Mouse (Mus musculus): ENCODE measurements at regions not wholly inside any gene's neighbourhood (a gene's known extent, or its start where the extent isn't known, plus 50 kb on each side); places are given as distances from the start of the nearest gene placed in this dataset.

DNA sequence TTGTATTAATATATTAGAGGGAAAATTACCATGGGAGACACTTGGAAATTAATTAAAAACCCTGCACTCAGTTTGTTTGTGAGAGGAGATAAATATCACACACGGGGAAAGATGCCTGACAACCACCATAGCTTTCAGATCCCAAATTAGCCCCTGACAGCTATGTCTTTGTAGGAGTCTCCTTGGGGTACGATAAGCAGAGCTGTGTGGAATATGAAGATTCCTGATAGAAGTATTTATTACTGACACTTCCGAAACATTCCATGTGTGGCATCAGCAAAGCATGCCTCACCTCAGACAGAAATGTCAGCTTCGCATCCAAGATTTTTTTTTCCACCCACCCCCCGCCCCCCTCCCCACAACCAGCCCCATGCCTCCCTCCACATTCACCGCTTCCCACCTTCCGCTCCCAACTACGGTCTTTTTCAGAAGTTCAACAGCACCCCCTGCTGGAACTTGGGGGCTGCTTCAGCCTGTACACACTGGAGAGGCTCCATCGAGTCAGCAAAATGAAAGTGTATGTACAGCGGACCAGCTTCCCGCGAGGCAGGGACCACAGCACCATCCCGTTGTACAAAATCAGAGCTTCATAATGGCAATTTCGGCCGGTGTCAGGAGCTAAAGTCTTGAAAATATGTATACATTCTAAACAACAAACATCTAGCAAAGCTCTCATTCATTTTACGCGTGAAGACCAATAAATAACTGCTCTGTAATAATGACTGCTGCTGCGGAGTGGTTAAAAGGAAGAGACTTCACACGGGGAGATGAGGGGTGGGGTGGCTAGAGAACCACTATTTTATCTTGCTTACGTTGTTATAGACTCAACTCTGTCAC, 66.7 kb downstream of the Rwdd3 start:
- ATAC-seq (ENCODE audit: extremely low read depth, insufficient number of reproducible peaks, low FRiP score, poor library complexity, severe bottlenecking), result 0 out of 2 replicates have a peak, but pooled peaks have one; percentile 39

DNA sequence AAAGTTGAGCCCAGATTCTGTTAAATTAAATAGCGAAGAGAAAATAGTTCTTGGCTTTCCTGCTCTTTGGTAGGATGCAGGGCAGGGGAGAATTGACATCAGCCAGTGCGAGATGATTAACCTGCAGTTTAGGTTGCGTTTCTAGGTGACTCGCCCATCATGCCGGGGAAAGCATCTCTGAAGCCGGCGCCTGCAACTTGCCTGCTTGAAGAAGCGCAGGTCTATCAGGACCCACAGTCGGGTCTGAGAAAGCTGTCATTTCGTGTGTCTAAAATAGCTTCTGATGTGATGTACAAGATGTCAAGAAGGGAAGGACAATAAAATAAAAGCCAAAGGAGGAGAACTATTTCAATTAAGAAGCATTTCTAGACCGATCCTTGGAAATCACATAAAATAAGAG, 68.6 kb downstream of the Rwdd3 start:
- ATAC-seq (ENCODE audit: extremely low read depth, insufficient number of reproducible peaks, low FRiP score, poor library complexity, severe bottlenecking), result no peak

DNA sequence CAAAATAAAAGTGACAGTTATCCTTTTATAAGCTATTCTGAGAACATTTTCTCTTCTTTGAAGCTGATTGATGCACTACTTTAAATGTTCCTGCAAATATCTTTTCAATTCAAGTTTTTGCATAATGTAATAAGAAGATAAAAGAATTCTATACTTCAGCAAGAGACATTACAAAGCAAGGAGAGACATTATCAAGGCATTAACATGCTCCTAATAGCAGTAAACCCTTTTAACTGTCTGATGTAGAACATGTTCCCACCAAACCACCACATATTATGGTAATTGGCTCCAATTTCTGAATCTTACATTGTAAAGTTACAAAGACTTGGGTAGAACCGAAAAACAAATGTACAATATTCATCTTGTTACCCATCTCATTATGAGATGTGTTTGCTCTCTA, 69.4 kb downstream of the Rwdd3 start:
- ATAC-seq (ENCODE audit: extremely low read depth, insufficient number of reproducible peaks, low FRiP score, poor library complexity, severe bottlenecking), result no peak

DNA sequence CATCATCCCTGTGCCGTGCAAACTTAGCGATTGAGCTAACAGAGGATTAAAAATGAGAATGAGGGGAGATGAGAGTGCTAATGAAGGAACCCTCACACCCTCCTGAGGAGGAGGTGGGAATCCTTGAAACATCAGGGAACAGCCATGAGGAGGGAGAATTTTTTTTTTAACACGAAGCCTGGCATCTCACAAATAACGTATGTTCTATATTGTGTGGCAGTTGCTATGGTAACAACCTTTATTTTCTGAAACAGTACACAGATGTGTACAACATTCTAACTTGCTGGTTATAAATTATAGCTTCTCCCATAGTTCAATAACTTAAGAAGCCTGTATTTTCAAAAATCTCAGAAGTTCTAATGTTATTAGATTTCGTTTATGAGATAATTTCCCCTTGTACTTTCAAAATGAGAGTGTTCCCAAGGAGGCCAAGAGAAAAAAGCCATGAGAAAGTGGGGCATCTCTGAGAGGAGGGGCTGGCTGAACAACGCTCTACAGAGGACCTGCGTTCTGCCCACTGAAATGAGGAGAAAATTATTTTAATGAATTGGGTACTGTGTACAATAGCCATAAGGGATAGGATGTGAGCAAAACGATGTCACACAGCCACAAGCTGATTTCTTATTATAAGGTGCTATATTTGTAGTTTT, 71.2 kb downstream of the Rwdd3 start:
- ATAC-seq (ENCODE audit: extremely low read depth, insufficient number of reproducible peaks, low FRiP score, poor library complexity, severe bottlenecking), result no peak

DNA sequence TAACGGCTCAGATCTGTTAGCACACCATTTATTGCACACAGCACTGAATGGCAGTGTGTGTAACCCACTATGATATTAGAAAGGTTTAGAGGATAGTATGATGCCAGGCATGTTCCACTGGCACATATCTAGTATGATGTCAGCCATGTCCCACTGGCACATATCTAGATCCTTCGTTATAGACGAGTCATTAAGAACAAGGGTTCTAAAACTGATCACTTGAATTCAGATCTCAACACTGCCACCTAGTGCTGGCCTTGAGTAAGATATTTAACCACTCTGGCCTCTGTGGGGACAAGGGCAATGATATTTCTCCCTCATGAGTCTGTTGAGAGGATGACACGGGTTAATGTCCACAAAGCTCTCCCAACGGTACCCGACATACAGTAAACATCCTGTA, 78.0 kb downstream of the Rwdd3 start:
- ATAC-seq (ENCODE audit: extremely low read depth, insufficient number of reproducible peaks, low FRiP score, poor library complexity, severe bottlenecking), result no peak

DNA sequence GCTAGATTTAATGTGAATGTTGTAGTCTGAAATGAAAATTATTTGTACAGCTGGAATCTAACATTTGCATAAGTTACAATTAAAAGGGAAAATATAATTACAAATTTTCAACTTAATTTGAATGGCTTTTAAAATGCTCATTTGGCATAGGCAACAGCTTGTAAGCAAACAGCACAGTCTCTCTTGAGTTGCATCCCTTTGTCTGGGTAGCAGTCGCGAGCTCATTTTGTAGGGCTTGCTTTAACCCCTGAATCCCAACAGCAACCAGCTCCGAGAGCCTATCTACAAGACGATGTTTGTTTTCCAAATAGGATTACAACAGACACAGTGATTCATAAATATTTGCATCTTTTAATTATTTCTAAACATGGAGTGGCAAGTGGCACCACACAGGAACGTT, 82.8 kb downstream of the Rwdd3 start:
- no peak for ATAC-seq (ENCODE audit: extremely low read depth, insufficient number of reproducible peaks, low FRiP score, poor library complexity, severe bottlenecking)

DNA sequence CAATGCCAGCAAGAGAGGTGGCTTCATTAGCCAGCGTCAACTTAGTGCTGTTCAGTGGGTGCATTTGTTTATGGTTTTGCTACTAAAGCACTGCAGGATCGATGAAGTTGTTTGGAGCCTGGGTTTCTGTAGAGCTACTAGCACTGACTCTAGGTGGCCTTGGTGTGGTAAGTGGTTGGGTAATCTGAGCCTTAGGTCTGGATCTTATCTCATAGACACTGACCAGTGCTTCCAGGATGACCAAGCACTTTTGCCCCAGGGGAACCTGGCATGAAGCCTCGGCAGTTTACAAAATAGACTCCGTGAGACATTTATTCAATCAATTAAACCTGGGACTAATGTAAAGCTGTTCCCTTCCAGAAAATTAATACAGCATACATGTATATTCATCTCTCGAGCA, 102.8 kb downstream of the Rwdd3 start:
- no peak for ATAC-seq (ENCODE audit: extremely low read depth, insufficient number of reproducible peaks, low FRiP score, poor library complexity, severe bottlenecking)

DNA sequence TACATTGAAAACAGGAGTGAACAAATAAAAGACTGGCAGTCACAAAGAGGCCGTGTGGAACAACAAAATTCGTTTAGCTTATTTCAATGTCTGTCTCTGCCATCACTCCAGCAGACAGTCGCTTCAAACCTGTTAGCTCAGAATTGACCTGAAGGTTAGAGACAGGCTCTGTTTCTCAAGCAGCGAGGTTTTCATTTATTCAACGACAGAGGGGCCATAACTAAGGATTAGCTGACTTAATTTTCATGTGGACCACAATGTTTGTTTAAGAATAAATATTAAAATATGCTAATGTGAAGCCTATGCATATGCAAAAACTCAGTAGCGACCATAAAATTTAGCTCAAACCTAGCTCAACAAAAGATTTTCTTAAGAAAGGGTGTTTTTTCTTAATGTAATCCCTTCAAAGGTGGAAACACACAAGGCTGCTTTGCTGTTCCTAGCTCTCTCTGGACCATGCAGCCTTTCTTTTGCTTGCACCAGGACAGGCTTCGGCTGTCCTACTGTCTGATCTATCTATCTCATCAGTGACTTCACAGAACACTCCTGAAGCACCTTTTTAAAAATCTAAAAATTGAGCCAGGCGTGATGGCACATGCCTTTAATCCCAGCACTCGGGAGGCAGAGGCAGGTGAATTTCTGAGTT, 135.5 kb downstream of the Rwdd3 start:
- no peak for ATAC-seq (ENCODE audit: extremely low read depth, insufficient number of reproducible peaks, low FRiP score, poor library complexity, severe bottlenecking)

DNA sequence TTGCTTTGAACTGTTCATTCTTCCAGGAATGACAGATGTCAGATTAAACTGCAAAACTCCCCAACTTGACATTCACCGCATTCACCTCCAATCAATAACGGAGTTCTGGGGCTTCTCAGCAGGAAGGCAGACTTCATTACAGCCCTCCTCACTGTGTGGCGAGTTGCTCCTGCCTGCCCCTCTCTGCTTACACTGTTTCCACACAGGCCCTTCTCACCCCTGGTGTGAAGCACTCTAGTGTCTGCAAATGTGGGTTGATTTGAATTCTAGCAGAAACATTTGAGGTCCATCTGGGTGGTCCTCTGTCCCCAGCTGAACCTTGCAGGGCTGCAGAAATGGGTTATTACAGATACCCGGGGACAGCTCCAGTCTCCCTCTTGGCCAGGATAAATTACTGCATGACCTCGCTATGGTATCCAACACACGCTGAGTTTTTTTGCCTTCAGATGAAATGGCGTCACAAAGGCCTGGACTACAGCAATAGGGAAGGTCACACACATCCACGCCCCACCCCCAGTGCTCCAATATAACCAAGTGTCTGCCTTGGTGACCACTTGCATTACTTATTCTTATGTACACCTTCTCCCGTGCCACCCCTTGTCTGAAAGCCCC, 145.8 kb downstream of the Rwdd3 start:
- ATAC-seq (ENCODE audit: extremely low read depth, insufficient number of reproducible peaks, low FRiP score, poor library complexity, severe bottlenecking), result no peak

DNA sequence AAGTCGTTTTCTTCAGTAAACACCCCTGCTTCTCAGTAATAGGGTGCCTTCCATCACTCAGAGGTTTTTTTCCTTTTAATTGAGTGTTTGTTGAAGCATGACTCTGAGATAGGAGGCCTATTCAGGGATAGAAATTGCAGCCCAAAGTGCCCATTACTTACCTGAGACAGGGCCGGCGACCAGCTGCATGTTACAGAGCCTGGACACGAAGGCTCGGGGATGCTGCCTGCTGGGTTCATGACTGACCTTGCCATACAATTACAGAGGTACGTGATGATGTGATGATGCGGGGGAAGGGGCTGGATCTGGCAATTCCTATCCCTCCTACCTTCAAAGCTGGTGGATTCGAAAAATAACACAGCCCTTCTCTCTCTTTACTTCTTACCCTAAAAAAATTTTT, 146.7 kb downstream of the Rwdd3 start:
- ATAC-seq (ENCODE audit: extremely low read depth, insufficient number of reproducible peaks, low FRiP score, poor library complexity, severe bottlenecking), result no peak

DNA sequence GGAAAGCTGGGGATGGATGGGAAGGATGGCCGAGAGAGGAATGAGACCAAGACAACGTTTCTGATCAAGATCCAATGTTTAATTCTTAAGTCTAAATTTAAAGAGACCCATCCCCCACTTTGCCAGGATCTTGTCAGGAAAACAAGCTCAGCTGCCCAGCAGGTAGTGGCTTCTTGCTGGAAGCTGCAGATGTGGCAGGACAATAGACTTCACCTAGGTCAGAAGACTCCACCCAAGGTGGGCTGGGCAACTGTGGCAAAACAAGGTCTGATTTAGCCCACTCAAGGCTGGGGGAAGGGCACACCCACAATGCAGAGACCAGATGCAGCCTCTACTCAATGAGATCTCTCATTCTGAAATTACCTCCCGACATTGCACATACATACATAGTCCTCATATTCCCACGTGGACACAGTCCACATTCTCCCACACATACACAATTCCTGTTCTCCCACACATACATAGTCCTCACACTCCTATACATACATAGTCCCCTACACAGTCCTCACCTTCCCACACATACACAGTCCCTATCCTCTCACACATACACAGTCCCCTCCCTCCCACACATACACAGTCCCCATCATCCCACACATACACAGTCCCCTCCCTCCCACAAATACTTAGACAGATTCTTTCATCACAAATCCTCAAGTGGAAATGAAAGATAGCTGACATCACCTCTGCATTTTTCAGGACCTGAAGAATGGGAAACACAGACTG, 150.2 kb downstream of the Rwdd3 start:
- ATAC-seq (ENCODE audit: extremely low read depth, insufficient number of reproducible peaks, low FRiP score, poor library complexity, severe bottlenecking), result no peak

DNA sequence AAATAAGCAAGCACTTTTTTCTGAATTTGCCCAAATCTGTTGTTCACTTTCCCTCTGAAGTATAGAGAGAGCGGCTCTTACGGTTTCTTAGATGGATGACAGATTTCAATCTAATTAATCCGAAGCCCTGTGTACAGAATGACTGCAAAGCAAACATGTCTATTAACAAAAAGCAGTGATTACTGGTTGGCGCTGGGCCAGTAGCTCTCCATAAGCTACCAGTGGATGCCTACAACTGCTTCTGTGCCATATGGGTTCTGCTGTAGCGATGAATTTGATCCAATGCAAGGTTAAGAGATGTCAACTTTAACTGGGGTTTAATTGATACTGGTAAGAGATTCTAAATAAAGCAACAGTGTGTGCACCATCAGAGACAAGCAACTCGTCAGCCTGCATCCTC, 162.3 kb downstream of the Rwdd3 start:
- no peak for ATAC-seq (ENCODE audit: extremely low read depth, insufficient number of reproducible peaks, low FRiP score, poor library complexity, severe bottlenecking)

DNA sequence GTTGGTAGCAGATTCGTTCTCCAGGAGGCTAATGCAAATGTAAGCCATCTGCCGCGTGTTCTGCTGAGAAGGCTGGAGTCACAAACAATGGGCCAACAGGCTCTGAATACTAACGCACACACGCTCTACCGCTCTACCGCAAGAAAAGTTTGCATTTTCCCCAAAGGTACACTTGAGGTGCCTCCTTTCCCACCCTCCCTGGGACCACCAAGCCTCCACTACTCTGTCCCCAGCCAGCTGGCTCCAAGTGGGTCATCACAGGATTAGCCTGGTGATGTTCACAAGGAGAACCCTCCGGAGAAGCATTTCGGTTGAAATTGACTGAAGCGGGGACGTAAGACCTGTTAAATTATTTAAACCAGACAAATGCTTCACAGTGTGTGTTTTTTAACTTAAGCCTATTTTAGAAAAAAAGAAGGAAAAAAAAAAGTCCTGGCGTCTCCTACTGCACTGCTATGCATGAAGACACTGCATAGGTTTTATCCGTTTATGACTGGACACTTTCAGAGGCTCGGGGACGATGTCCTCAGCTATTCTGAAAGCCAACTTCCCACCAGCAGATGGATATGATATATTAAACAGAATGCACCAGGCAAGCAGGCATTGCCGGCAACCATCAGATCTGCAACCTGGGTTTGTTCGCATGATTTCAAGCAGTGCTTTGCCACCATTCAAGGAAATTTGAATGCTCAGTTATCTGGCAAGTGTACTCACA, 187.8 kb downstream of the Rwdd3 start:
- no peak for ATAC-seq (ENCODE audit: extremely low read depth, insufficient number of reproducible peaks, low FRiP score, poor library complexity, severe bottlenecking)

DNA sequence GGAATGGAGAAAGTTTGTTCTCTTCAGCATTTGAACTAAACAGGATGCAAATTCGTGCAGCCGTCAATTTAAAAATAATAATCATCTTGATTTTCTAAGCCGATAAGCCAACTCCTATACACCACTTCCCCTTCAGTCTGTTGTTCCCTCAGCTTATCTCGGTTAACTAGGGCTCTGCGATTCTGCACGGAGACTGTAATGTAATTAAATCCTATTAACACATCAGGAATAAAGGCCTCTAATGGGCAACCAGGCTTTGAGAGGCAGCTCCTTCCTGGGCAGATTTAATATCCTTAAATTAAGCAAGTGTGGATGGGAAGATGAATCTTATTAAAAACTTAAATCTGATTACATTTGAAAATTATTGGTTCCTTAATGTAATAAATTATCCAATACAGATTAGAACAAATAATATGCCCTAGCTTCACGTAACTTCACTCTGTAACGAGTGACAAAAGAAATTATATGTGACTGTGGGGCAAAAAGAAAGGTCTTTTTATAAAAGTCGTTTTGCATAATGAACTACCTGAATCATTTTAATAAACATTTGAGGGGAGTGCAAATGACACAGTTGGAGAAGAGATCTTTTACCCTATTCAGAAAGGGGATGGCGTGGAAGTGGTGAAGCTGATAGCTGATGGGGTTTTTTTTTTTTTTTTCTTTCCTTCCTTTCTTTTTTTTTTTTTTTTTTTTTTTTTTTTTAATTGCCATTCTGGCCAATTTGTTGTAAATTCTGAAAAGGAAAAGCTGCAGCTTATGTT, 188.5 kb downstream of the Rwdd3 start:
- ATAC-seq (ENCODE audit: extremely low read depth, insufficient number of reproducible peaks, low FRiP score, poor library complexity, severe bottlenecking), result no peak

DNA sequence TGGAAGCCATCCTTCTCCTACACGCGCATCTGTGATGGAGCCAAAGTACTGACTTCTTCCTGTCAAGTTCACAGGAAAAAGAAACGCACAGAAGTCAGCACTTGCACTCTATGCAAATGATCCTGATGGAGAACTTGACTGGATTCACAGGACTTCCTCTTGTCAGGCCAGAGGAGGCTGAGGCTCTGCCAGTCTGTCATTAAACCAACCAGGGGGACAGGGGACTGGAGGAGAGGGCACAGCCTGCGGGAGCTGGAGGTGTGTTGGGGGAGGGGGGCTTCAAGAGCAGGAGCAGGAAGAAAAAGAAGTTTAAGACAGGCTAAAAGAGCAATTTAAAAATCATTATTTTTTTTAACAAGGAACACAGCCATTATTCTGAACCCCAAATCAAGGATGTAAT, 189.3 kb downstream of the Rwdd3 start:
- no peak for ATAC-seq (ENCODE audit: extremely low read depth, insufficient number of reproducible peaks, low FRiP score, poor library complexity, severe bottlenecking)

DNA sequence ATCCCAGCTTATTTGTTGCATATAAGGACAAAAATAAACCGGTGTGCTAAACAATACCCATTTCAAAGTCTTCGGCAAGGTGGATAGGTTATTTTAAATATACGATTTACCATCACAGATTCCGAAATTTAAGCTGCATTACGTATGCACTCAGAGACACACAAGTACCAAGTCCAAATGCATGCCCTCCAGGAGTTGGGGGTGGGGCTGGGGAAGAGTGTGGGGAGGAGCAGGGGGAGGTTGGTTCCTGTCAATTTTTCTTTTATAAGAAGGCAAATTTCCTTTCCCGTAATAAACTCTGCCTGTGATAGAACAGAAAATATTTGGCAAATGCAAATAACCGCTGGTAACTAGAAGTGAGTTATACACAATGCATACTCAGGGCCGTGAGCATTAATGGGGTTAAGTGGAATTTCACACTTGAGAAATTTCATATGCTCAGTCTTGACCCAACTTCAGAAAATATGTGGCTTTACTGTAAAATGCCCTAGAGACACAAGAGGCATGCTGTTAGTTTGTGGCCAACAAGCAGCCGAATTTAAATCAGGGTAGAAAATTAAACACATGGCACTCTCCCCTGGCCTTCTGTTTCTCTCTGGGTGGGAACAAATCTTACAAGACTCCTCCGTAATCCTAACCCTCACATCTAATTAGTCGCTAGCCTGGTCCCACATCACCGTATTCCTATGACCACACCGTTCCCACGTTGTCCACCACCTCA, 200.6 kb downstream of the Rwdd3 start:
- no peak for ATAC-seq (ENCODE audit: extremely low read depth, insufficient number of reproducible peaks, low FRiP score, poor library complexity, severe bottlenecking)

DNA sequence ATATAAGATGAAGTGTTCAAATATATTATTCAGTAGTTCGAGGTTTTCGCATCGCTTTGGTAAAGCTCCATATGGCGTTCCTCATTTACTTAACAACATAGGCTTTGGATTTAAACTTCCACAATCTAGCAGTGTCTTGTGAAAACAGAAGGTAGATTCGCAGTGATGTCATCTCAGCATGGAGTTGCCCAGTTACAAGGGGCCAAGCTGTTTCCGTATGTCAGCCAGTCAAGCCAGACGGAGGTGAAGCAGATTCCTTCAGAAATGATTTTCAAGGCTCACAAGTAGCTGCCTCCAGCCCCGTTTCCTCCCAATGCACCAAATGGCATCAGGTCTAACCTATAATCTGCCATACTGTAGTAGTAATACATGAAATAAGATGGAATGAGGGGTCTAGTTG, 224.6 kb downstream of the Rwdd3 start:
- no peak for ATAC-seq (ENCODE audit: extremely low read depth, insufficient number of reproducible peaks, low FRiP score, poor library complexity, severe bottlenecking)

Data from neutrophil, adult 5-6 weeks (primary cell).